Mouse (Mus musculus): ENCODE measurements at regions not wholly inside any gene's neighbourhood (a gene's known extent, or its start where the extent isn't known, plus 50 kb on each side); places are given as distances from the start of the nearest gene placed in this dataset.
"Not testable (repeated sequence)": the region's sequence is repeated elsewhere in the genome, so short reads cannot be mapped to it uniquely, and the experiment has no call there.

- not testable (repeated sequence) for H3K27ac ChIP-seq (ENCODE audit: low read length); H3K4me1 ChIP-seq (ENCODE audit: control insufficient read depth, insufficient read depth, low read length); H3K36me3 ChIP-seq (ENCODE audit: control insufficient read depth, insufficient read depth, low read length); H3K9me3 ChIP-seq (ENCODE audit: control insufficient read depth, low read length); H3K27me3 ChIP-seq (replicated peaks; ENCODE audit: control insufficient read depth, insufficient read depth, low read length); ATAC-seq; H3K9ac ChIP-seq (ENCODE audit: low read depth, low read length); H3K4me2 ChIP-seq (ENCODE audit: low read depth, low read length); H3K4me3 ChIP-seq (ENCODE audit: low read length)
- WGBS = 76% methylated on average over 5 of the region's 5 CpGs
Measured at GRCm38 (mm10) chr12:45161581-45161980, 87.1 kb upstream of the Stxbp6 start.

GRCm38 (mm10) chr12:45158986-45159385, 84.5 kb upstream of the Stxbp6 start:
- Histone ChIP-seq H3K4me3 (ENCODE audit: low read length) (no peak overlapping the region), H3K4me1 (ENCODE audit: control insufficient read depth, insufficient read depth, low read length) (no peaks in the 10 kb centered on the region), H3K9ac (ENCODE audit: low read depth, low read length) (no peak overlapping the region), H3K36me3 (ENCODE audit: control insufficient read depth, insufficient read depth, low read length) (no peaks in the 10 kb centered on the region), H3K27ac (ENCODE audit: low read length) (no peak overlapping the region), H3K9me3 (ENCODE audit: control insufficient read depth, low read length) (no peaks in the 10 kb centered on the region), H3K4me2 (ENCODE audit: low read depth, low read length) (no peak overlapping the region), H3K27me3 (replicated peaks; ENCODE audit: control insufficient read depth, insufficient read depth, low read length) (no peaks in the 10 kb centered on the region)
- ATAC-seq = no peak
- 79% methylated on average over 3 of the region's 3 CpGs for WGBS

GRCm38 (mm10) chr12:45137438-45138018, 63.0 kb upstream of the Stxbp6 start:
- H3K36me3 ChIP-seq (ENCODE audit: control insufficient read depth, insufficient read depth, low read length) = no peaks in the 10 kb centered on the region
- no peaks in the 10 kb centered on the region for H3K27me3 ChIP-seq (replicated peaks; ENCODE audit: control insufficient read depth, insufficient read depth, low read length)
- no peak for ATAC-seq
- H3K4me1 ChIP-seq (ENCODE audit: control insufficient read depth, insufficient read depth, low read length) = no peaks in the 10 kb centered on the region
- no peak overlapping the region for H3K4me2 ChIP-seq (ENCODE audit: low read depth, low read length)
- H3K9ac ChIP-seq (ENCODE audit: low read depth, low read length) = no peak overlapping the region
- H3K9me3 ChIP-seq (ENCODE audit: control insufficient read depth, low read length) = no peaks in the 10 kb centered on the region
- H3K4me3 ChIP-seq (ENCODE audit: low read length) = no peak overlapping the region
- no peak overlapping the region for H3K27ac ChIP-seq (ENCODE audit: low read length)
- WGBS = 68% methylated on average over 7 of the region's 7 CpGs

GRCm38 (mm10) chr12:45133415-45133814, 58.9 kb upstream of the Stxbp6 start:
- 47% methylated on average over 2 of the region's 2 CpGs for WGBS
- H3K36me3 ChIP-seq (ENCODE audit: control insufficient read depth, insufficient read depth, low read length) = no peaks in the 10 kb centered on the region
- H3K27ac ChIP-seq (ENCODE audit: low read length) = no peak overlapping the region
- no peak overlapping the region for H3K9ac ChIP-seq (ENCODE audit: low read depth, low read length)
- H3K4me2 ChIP-seq (ENCODE audit: low read depth, low read length) = no peak overlapping the region
- no peaks in the 10 kb centered on the region for H3K27me3 ChIP-seq (replicated peaks; ENCODE audit: control insufficient read depth, insufficient read depth, low read length)
- no peak for ATAC-seq
- H3K4me3 ChIP-seq (ENCODE audit: low read length) = no peak overlapping the region
- H3K9me3 ChIP-seq (ENCODE audit: control insufficient read depth, low read length) = no peaks in the 10 kb centered on the region
- H3K4me1 ChIP-seq (ENCODE audit: control insufficient read depth, insufficient read depth, low read length) = no peaks in the 10 kb centered on the region

GRCm38 (mm10) chr12:45131139-45131538, 56.6 kb upstream of the Stxbp6 start:
- Histone ChIP-seq H3K36me3 (ENCODE audit: control insufficient read depth, insufficient read depth, low read length) (no peaks in the 10 kb centered on the region), H3K27ac (ENCODE audit: low read length) (no peak overlapping the region), H3K27me3 (replicated peaks; ENCODE audit: control insufficient read depth, insufficient read depth, low read length) (no peaks in the 10 kb centered on the region), H3K4me2 (ENCODE audit: low read depth, low read length) (no peak overlapping the region), H3K9ac (ENCODE audit: low read depth, low read length) (no peak overlapping the region), H3K4me1 (ENCODE audit: control insufficient read depth, insufficient read depth, low read length) (no peaks in the 10 kb centered on the region), H3K9me3 (ENCODE audit: control insufficient read depth, low read length) (no peaks in the 10 kb centered on the region), H3K4me3 (ENCODE audit: low read length) (no peak overlapping the region)
- ATAC-seq = no peak
- WGBS = 84% methylated on average over 5 of the region's 5 CpGs

GRCm38 (mm10) chr12:45125866-45126265, 51.4 kb upstream of the Stxbp6 start:
- Histone ChIP-seq H3K9ac (ENCODE audit: low read depth, low read length) (no peak overlapping the region), H3K36me3 (ENCODE audit: control insufficient read depth, insufficient read depth, low read length) (no peaks in the 10 kb centered on the region), H3K4me2 (ENCODE audit: low read depth, low read length) (no peak overlapping the region), H3K27me3 (replicated peaks; ENCODE audit: control insufficient read depth, insufficient read depth, low read length) (no peaks in the 10 kb centered on the region), H3K27ac (ENCODE audit: low read length) (no peak overlapping the region), H3K9me3 (ENCODE audit: control insufficient read depth, low read length) (no peaks in the 10 kb centered on the region), H3K4me3 (ENCODE audit: low read length) (no peak overlapping the region), H3K4me1 (ENCODE audit: control insufficient read depth, insufficient read depth, low read length) (no peaks in the 10 kb centered on the region)
- 60% methylated on average over 3 of the region's 3 CpGs for WGBS
- ATAC-seq = no peak
